Mouse (Mus musculus) heart, postnatal 0 days (tissue): ENCODE data around the gene Cmtm2b. TPM values are rescaled to one million over a fixed set of nuclear protein-coding genes. Genes with fewer than 3 reads are reported as not detected.

Experiments used
- ATAC-seq: fragments of 200-750 bp; cut with Nextera tagmentation; 2 replicates; pipeline ENCODE4 v1.8.0; 2017; ENCODE audit warnings: low read depth, moderate number of reproducible peaks, moderate library complexity; ENCODE audit not compliant: insufficient read depth
- DNase-seq: peaks from one replicate; pipeline ENCODE4 v3.0.0-alpha.2; 2016; ENCODE audit warnings: low spot score
- H3K27ac ChIP-seq: fragments of 300-500 bp; sonication (generic); 2 replicates; pipeline ENCODE4 v1.5.1; 2014; ENCODE audit warnings: low read depth, mild to moderate bottlenecking
- H3K27me3 ChIP-seq: fragments of 300-500 bp; sonication (generic); 2 replicates; pipeline ENCODE4 v1.6.1; 2014; ENCODE audit warnings: low read length, mixed read lengths; ENCODE audit not compliant: control insufficient read depth, insufficient read depth
- H3K36me3 ChIP-seq: fragments of 300-500 bp; sonication (generic); replicated peaks from 2 replicates; pipeline ENCODE4 v1.6.1; 2014; ENCODE audit warnings: low read length, mixed read lengths; ENCODE audit not compliant: control insufficient read depth, insufficient read depth
- H3K4me1 ChIP-seq: fragments of 300-500 bp; sonication (generic); 2 replicates; pipeline ENCODE4 v1.6.1; 2014; ENCODE audit warnings: antibody characterized with exemption; ENCODE audit not compliant: control insufficient read depth, insufficient read depth
- H3K4me2 ChIP-seq: fragments of 300-500 bp; sonication (generic); 2 replicates; pipeline ENCODE4 v1.6.1; 2014; ENCODE audit warnings: low read depth, mild to moderate bottlenecking, low read length, moderate library complexity
- H3K4me3 ChIP-seq: fragments of 300-500 bp; sonication (generic); 2 replicates; pipeline ENCODE4 v1.5.1; 2014; ENCODE audit warnings: low read depth, low read length
- H3K9ac ChIP-seq: fragments of 300-500 bp; sonication (generic); replicated peaks from 2 replicates; pipeline ENCODE4 v1.6.1; 2014; ENCODE audit warnings: low read depth, low read length, mixed read lengths
- H3K9me3 ChIP-seq: fragments of 300-500 bp; sonication (generic); replicated peaks from 2 replicates; pipeline ENCODE4 v1.6.1; 2016; ENCODE audit warnings: low read length; ENCODE audit not compliant: control insufficient read depth
- CTCF ChIP-seq: IDR thresholded peaks from 2 replicates; pipeline ENCODE4 v1.5.1; 2016; ENCODE audit warnings: antibody characterized with exemption, control low read depth, low read depth
- EP300 ChIP-seq: IDR thresholded peaks from 2 replicates; pipeline ENCODE4 v1.6.1; 2016; ENCODE audit warnings: antibody characterized with exemption, low read depth
- WGBS: fragments of 180-500 bp; shearing (Covaris S2); extraction: QIAGEN DNeasy Blood & Tissue Kit; methylation state at CpG from one replicate; pipeline ENCODE4 v1.1.7; 2014; 5-methylcytosine and 5-hydroxymethylcytosine counted together
- polyA plus RNA-seq: library from polyadenylated mRNA; unstranded; fragments of >200 nt; fragmentation: Nextera tagmentation; extraction: Ambion mirVana; gene quantifications from 2 replicates; pipeline ENCODE4 v1.2.1, GENCODE M21; 2015
- total RNA-seq: library from RNA; depleted of rRNA; stranded (reverse); fragments of >200 nt; gene quantifications from 2 replicates; pipeline ENCODE4 v1.2.3, GENCODE M21; 2014; ENCODE audit warnings: low replicate concordance

Gene Cmtm2b
- total and polyA plus RNA-seq, 2 experiments from 2014 or later = not detected

DNA sequence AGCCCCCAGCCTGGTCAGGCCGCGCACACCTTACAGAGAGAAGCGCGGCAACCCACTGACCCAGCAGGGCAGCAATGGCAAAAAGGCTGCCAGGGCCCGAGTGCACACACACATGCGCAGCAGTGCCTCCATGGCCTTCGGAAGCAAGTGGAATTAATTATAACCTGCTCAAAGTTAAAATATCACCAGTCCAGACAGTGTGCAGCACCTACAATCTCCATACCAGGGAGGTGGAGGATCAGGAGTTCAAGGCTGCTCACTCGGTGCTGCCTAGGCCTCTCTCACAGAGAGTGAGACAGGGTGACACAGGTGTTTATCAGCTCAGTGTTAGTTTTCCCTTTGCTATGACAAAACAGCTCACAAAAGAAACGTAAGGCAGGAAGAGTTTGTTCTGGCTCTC lies 43.7 kb downstream of the Cmtm2b start:
- TF ChIP-seq EP300 (no peak), CTCF (no peak)
- H3K4me1 ChIP-seq = peaks cover 7% of the 10 kb centered on the region; the same call in 1 of the 2 replicates
- no peaks in the 10 kb centered on the region for H3K9me3 ChIP-seq
- H3K27ac ChIP-seq = no peak overlapping the region
- H3K4me3 ChIP-seq = no peak overlapping the region
- whole genome bisulfite sequencing = 87% methylated on average over 9 of the region's 9 CpGs
- DNase-seq (no peak), ATAC-seq (no peak)
- H3K9ac ChIP-seq = no peak overlapping the region
- H3K36me3 ChIP-seq = no peaks in the 10 kb centered on the region
- H3K27me3 ChIP-seq = no peaks in the 10 kb centered on the region
- no peak overlapping the region for H3K4me2 ChIP-seq

DNA sequence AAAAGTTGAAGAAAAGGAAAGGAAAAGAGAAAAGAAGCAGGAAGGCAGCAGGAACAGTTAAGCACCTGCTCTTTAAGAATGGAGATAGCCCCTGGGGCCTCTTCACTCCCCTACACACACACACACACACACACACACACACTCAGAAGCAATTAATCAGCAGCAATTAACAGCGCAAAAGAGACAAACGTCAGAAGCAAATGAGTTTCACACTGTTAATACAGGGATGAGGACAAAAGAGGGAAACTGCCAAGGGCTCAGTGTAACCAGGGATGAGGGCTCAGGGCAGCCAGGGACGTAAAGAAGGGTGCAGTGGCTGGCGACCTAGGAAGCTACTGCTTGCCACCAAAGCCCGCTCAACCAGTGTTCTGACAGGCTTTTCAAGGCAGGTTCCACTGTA lies 45.4 kb downstream of the Cmtm2b start:
- Histone ChIP-seq H3K9ac (no peak overlapping the region), H3K4me2 (no peak overlapping the region), H3K36me3 (0 out of 2 replicates have a peak, but pooled peaks cover 3% of the 10 kb centered on the region), H3K27ac (no peak overlapping the region), H3K4me3 (no peak overlapping the region), H3K27me3 (no peaks in the 10 kb centered on the region), H3K4me1 (peaks cover 7% of the 10 kb centered on the region; the same call in 1 of the 2 replicates), H3K9me3 (no peaks in the 10 kb centered on the region)
- ATAC-seq = no peak
- no peak for TF ChIP-seq CTCF
- TF ChIP-seq EP300 = no peak
- no peak for DNase-seq
- 71% methylated on average over 5 of the region's 5 CpGs for WGBS

DNA sequence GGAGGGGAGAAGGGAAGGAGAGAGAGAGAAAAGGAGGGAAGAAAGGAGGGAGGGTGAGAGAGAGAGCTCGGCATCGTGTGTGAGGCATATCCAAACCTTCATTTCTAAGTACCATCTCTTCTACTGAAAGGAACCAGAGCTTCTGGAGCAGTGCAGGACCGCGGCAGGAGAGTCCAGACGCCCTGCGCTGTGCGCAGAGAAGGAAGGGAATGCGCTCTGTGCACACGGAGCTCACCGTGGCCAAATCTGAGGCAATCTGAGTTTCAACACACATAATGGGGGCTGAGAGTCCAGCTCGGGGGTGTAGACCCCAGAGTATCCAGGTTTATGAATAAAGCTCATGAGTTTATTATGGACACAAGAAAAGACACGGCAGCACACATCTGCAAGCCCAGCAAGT lies 47.6 kb downstream of the Cmtm2b start:
- H3K9ac ChIP-seq = no peak overlapping the region
- WGBS = 78% methylated on average over 12 of the region's 12 CpGs
- H3K36me3 ChIP-seq = 0 out of 2 replicates have a peak, but pooled peaks cover 3% of the 10 kb centered on the region
- H3K27me3 ChIP-seq = no peaks in the 10 kb centered on the region
- H3K4me3 ChIP-seq = no peak overlapping the region
- no peak for ATAC-seq
- H3K4me1 ChIP-seq = peaks cover 11% of the 10 kb centered on the region
- H3K9me3 ChIP-seq = no peaks in the 10 kb centered on the region
- H3K4me2 ChIP-seq = no peak overlapping the region
- no peak for TF ChIP-seq EP300
- no peak for TF ChIP-seq CTCF
- DNase-seq = no peak
- H3K27ac ChIP-seq = no peak overlapping the region

DNA sequence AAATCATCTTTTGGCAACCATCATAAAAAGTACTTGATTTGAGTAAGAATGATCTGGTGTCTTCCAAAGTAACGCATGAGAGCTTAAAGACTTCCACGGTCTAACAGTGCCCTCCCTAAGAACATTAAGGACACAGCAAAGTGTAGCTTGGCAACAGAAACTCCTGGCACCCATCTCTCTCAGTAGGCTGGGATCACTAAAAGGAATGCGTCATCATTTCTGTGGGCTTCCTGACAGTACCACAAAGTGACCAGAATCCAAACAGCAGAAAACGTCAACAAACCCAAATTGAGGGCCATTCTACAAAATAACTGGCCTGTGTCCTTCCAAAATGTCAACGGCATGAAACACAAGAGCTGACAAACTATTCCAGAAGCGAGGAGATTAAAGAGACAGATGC lies 48.0 kb downstream of the Cmtm2b start:
- Histone ChIP-seq H3K4me2 (no peak overlapping the region), H3K4me3 (no peak overlapping the region), H3K9ac (no peak overlapping the region), H3K27ac (no peak overlapping the region), H3K4me1 (peaks cover 15% of the 10 kb centered on the region), H3K36me3 (0 out of 2 replicates have a peak, but pooled peaks cover 3% of the 10 kb centered on the region), H3K9me3 (no peaks in the 10 kb centered on the region), H3K27me3 (no peaks in the 10 kb centered on the region)
- no peak for TF ChIP-seq CTCF
- no peak for TF ChIP-seq EP300
- ATAC-seq (no peak), DNase-seq (no peak)
- 56% methylated on average over 6 of the region's 6 CpGs for WGBS

DNA sequence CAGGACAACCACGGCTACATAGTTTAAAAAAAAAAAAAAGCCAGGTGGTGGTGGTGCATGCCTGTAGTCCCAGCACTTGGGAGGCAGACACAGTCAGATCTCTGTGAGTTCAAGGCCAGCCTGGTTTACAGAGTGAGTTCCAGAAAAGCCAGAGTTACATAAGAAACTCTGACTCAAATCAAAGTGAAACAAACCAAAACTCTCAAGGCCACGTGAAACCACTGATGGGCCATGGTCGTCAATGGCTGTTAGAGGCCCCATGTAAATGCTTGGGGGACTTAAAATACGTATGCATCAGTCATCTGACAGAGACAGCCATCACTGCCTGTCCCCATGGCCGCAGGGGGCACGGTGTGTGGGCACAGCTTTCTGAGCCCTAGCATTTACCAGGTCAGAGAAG lies 49.1 kb downstream of the Cmtm2b start:
- Histone ChIP-seq H3K9ac (no peak overlapping the region), H3K27me3 (no peaks in the 10 kb centered on the region), H3K27ac (no peak overlapping the region), H3K9me3 (no peaks in the 10 kb centered on the region), H3K36me3 (0 out of 2 replicates have a peak, but pooled peaks cover 3% of the 10 kb centered on the region), H3K4me1 (peaks cover 25% of the 10 kb centered on the region), H3K4me2 (no peak overlapping the region), H3K4me3 (no peak overlapping the region)
- DNase-seq (no peak), ATAC-seq (no peak)
- WGBS = 90% methylated on average over 6 of the region's 6 CpGs
- TF ChIP-seq CTCF (no peak), EP300 (no peak)

DNA sequence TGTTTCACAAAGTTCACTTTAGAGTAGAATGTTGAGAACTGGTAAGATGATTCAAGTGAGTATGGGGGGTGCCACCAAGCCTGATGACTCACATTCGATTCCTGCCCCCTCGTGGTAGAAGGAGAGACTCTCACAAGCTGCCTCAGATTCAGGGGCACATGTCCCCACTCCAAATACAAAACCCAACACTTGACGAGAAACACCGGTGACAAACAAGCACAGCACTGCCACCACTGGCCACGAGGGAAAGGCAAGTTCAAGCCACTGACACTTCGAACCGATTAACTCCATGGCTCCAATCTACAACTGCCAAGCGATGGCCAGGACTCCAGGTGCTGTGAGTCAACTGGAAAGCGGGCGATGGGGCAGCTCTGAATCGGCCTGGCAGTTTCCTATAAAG lies 51.7 kb downstream of the Cmtm2b start:
- Histone ChIP-seq H3K4me2 (no peak overlapping the region), H3K27ac (peak overlapping the region; percentile 41), H3K4me3 (no peak overlapping the region), H3K9ac (no peak overlapping the region), H3K27me3 (no peaks in the 10 kb centered on the region), H3K9me3 (no peaks in the 10 kb centered on the region), H3K4me1 (peaks cover 27% of the 10 kb centered on the region), H3K36me3 (0 out of 2 replicates have a peak, but pooled peaks cover 3% of the 10 kb centered on the region)
- 60% methylated on average over 11 of the region's 11 CpGs for WGBS
- peak; percentile 41 for DNase-seq
- TF ChIP-seq CTCF (peak; percentile 40), EP300 (no peak)
- 0 out of 2 replicates have a peak, but pooled peaks have one; percentile 18 for ATAC-seq
